Mouse (Mus musculus) forebrain, embryonic 14.5 days (tissue): Measurements from ENCODE around the gene Nos3. TPM values are rescaled to one million over a fixed set of nuclear protein-coding genes. Genes with fewer than 3 reads are reported as not detected.

ENCODE experiments used
- ATAC-seq: fragments of 200-750 bp; cut with Nextera tagmentation; 2 replicates; pipeline ENCODE4 v1.8.0; 2017; ENCODE audit warnings: mild to moderate bottlenecking, moderate library complexity
- DNase-seq: peaks from one replicate; pipeline ENCODE4 v3.0.0-alpha.2; 2015; ENCODE audit warnings: low spot score
- H3K27ac ChIP-seq: fragments of 300-500 bp; sonication (generic); 2 replicates; pipeline ENCODE4 v1.5.1; 2014; ENCODE audit warnings: low read depth, mild to moderate bottlenecking, control low read depth, low read length, moderate library complexity
- H3K27me3 ChIP-seq: fragments of 300-500 bp; sonication (generic); replicated peaks from 2 replicates; pipeline ENCODE4 v1.6.1; 2014; ENCODE audit warnings: low read length, control low read depth, mixed read lengths; ENCODE audit not compliant: control insufficient read depth, insufficient read depth
- H3K36me3 ChIP-seq: fragments of 300-500 bp; sonication (generic); 2 replicates; pipeline ENCODE4 v1.6.1; 2014; ENCODE audit warnings: low read length, control low read depth; ENCODE audit not compliant: control insufficient read depth, insufficient read depth
- H3K4me1 ChIP-seq: fragments of 300-500 bp; sonication (generic); 2 replicates; pipeline ENCODE4 v1.6.1; 2014; ENCODE audit warnings: antibody characterized with exemption, low read length, control low read depth; ENCODE audit not compliant: control insufficient read depth, insufficient read depth
- H3K4me2 ChIP-seq: fragments of 300-500 bp; sonication (generic); 2 replicates; pipeline ENCODE4 v1.6.1; 2014; ENCODE audit warnings: mild to moderate bottlenecking, control low read depth, low read length
- H3K4me3 ChIP-seq: fragments of 300-500 bp; sonication (generic); 2 replicates; pipeline ENCODE4 v1.5.1; 2014; ENCODE audit warnings: low read depth, low read length, control low read depth
- H3K9ac ChIP-seq: fragments of 300-500 bp; sonication (generic); 2 replicates; pipeline ENCODE4 v1.6.1; 2014; ENCODE audit warnings: mild to moderate bottlenecking, low read length, control low read depth, moderate library complexity
- H3K9me3 ChIP-seq: fragments of 300-500 bp; sonication (generic); replicated peaks from 2 replicates; pipeline ENCODE4 v1.6.1; 2016; ENCODE audit warnings: low read length, control low read depth, mixed read lengths; ENCODE audit not compliant: control insufficient read depth
- WGBS: fragments of 180-500 bp; shearing (Covaris S2); extraction: QIAGEN DNeasy Blood & Tissue Kit; methylation state at CpG from one replicate; pipeline ENCODE4 v1.1.7; 2014; 5-methylcytosine and 5-hydroxymethylcytosine counted together
- polyA plus RNA-seq: library from polyadenylated mRNA; unstranded; fragments of >200 nt; fragmentation: Nextera tagmentation; extraction: Ambion mirVana; gene quantifications from 2 replicates; pipeline ENCODE4 v1.2.1, GENCODE M21; 2014

Gene Nos3
- polyA plus RNA-seq, 1 experiment from 2014 or later: 4.6 TPM

GRCm38 (mm10) chr5:24342205-24342963 is 22.2 kb upstream of the Nos3 start:
- DNase-seq (no peak), ATAC-seq (no peak)
- H3K9ac ChIP-seq: no peak overlapping the region
- WGBS: 76% methylated on average over 14 of the region's 14 CpGs
- H3K27me3 ChIP-seq: no peaks in the 10 kb centered on the region
- H3K4me3 ChIP-seq: no peak overlapping the region
- no peaks in the 10 kb centered on the region for H3K9me3 ChIP-seq
- H3K4me1 ChIP-seq: peaks cover 28% of the 10 kb centered on the region
- no peak overlapping the region for H3K4me2 ChIP-seq
- no peak overlapping the region; the same call in 1 of the 2 replicates for H3K27ac ChIP-seq
- H3K36me3 ChIP-seq: no peaks in the 10 kb centered on the region

GRCm38 (mm10) chr5:24342966-24343365 is 21.6 kb upstream of the Nos3 start:
- no peak for ATAC-seq
- 64% methylated on average over 8 of the region's 8 CpGs for WGBS
- H3K4me1 ChIP-seq: peaks cover 33% of the 10 kb centered on the region
- H3K4me2 ChIP-seq: no peak overlapping the region
- no peaks in the 10 kb centered on the region for H3K27me3 ChIP-seq
- H3K9ac ChIP-seq: no peak overlapping the region
- no peaks in the 10 kb centered on the region for H3K36me3 ChIP-seq
- H3K4me3 ChIP-seq: no peak overlapping the region
- DNase-seq: no peak
- H3K9me3 ChIP-seq: no peaks in the 10 kb centered on the region
- 0 out of 2 replicates have a peak overlapping the region, but pooled peaks have one; percentile 90 for H3K27ac ChIP-seq

- ATAC-seq: no peak
- Histone ChIP-seq H3K9me3 (no peaks in the 10 kb centered on the region), H3K9ac (peak overlapping the region; percentile 26; the same call in 1 of the 2 replicates), H3K4me2 (no peak overlapping the region), H3K36me3 (no peaks in the 10 kb centered on the region), H3K4me1 (peaks cover 33% of the 10 kb centered on the region), H3K4me3 (no peak overlapping the region), H3K27me3 (no peaks in the 10 kb centered on the region), H3K27ac (peak overlapping the region; percentile 90)
- DNase-seq: no peak
Measured at GRCm38 (mm10) chr5:24343379-24343778, 21.2 kb upstream of the Nos3 start.

GRCm38 (mm10) chr5:24343977-24344436 is 20.6 kb upstream of the Nos3 start:
- Histone ChIP-seq H3K9me3 (no peaks in the 10 kb centered on the region), H3K4me1 (peaks cover 39% of the 10 kb centered on the region), H3K4me3 (no peak overlapping the region), H3K4me2 (peak overlapping the region; percentile 28), H3K9ac (peak overlapping the region; percentile 10; the same call in 1 of the 2 replicates), H3K27me3 (0 out of 2 replicates have a peak, but pooled peaks cover under 1% of the 10 kb centered on the region), H3K36me3 (no peaks in the 10 kb centered on the region), H3K27ac (peak overlapping the region; percentile 90)
- 3% methylated on average over 2 of the region's 2 CpGs for WGBS
- ATAC-seq (peak; percentile 41; the same call in 1 of the 2 replicates), DNase-seq (peak; percentile 78)

- H3K4me3 ChIP-seq: no peak overlapping the region
Measured at GRCm38 (mm10) chr5:24344477-24345051, 20.0 kb upstream of the Nos3 start.

GRCm38 (mm10) chr5:24346313-24346712 is 18.3 kb upstream of the Nos3 start:
- 91% methylated on average over 7 of the region's 7 CpGs for WGBS
- H3K36me3 ChIP-seq: no peaks in the 10 kb centered on the region
- H3K4me2 ChIP-seq: no peak overlapping the region
- no peak overlapping the region for H3K27ac ChIP-seq
- H3K9me3 ChIP-seq: no peaks in the 10 kb centered on the region
- H3K9ac ChIP-seq: no peak overlapping the region
- peaks cover 5% of the 10 kb centered on the region; the same call in 1 of the 2 replicates for H3K27me3 ChIP-seq
- no peak for DNase-seq
- H3K4me1 ChIP-seq: peaks cover 52% of the 10 kb centered on the region
- H3K4me3 ChIP-seq: no peak overlapping the region
- no peak for ATAC-seq

More at GRCm38 (mm10) chr5:24344477-24345051, 20.0 kb upstream of the Nos3 start:
- peak overlapping the region; percentile 10 for H3K9ac ChIP-seq
- 4% methylated on average over 12 of the region's 12 CpGs for WGBS
- H3K36me3 ChIP-seq: no peaks in the 10 kb centered on the region
- no peaks in the 10 kb centered on the region for H3K9me3 ChIP-seq
- peaks cover 5% of the 10 kb centered on the region; the same call in 1 of the 2 replicates for H3K27me3 ChIP-seq
- H3K4me1 ChIP-seq: peaks cover 42% of the 10 kb centered on the region
- peak overlapping the region; percentile 90 for H3K27ac ChIP-seq
- peak overlapping the region; percentile 28 for H3K4me2 ChIP-seq
- peak; percentile 67 for DNase-seq
- peak; percentile 61 for ATAC-seq

- H3K36me3 ChIP-seq: no peaks in the 10 kb centered on the region
- H3K4me2 ChIP-seq: peak overlapping the region; percentile 100; the same call in 1 of the 2 replicates
- WGBS: 64% methylated on average over 7 of the region's 7 CpGs
- H3K27me3 ChIP-seq: peaks cover 5% of the 10 kb centered on the region; the same call in 1 of the 2 replicates
- H3K4me1 ChIP-seq: peaks cover 50% of the 10 kb centered on the region
- no peaks in the 10 kb centered on the region for H3K9me3 ChIP-seq
- no peak for DNase-seq
- H3K27ac ChIP-seq: no peak overlapping the region
- H3K4me3 ChIP-seq: peak overlapping the region; percentile 48; the same call in 1 of the 2 replicates
- ATAC-seq: no peak
- H3K9ac ChIP-seq: no peak overlapping the region
Measured at GRCm38 (mm10) chr5:24347186-24347875, 17.3 kb upstream of the Nos3 start.

GRCm38 (mm10) chr5:24348128-24348527 is 16.5 kb upstream of the Nos3 start:
- Histone ChIP-seq H3K36me3 (no peaks in the 10 kb centered on the region), H3K4me1 (peaks cover 56% of the 10 kb centered on the region), H3K9ac (peak overlapping the region; percentile 59), H3K27ac (peak overlapping the region; percentile 10; the same call in 1 of the 2 replicates), H3K9me3 (no peaks in the 10 kb centered on the region), H3K27me3 (peaks cover 5% of the 10 kb centered on the region; the same call in 1 of the 2 replicates), H3K4me2 (peak overlapping the region; percentile 100), H3K4me3 (peak overlapping the region; percentile 48)
- WGBS: under 1% methylated on average over 41 of the region's 41 CpGs
- ATAC-seq (peak; percentile 47), DNase-seq (peak; percentile 77)
